Mouse (Mus musculus) embryonic facial prominence, embryonic 14.5 days (tissue): ENCODE results near the gene Tnrc6c. TPM values are rescaled to one million over a fixed set of nuclear protein-coding genes. Genes with fewer than 3 reads are reported as not detected.

ENCODE experiments used
- ATAC-seq: fragments of 200-750 bp; cut with Nextera tagmentation; 2 replicates; pipeline ENCODE4 v1.8.0; 2017; ENCODE audit warnings: low read depth, moderate number of reproducible peaks, moderate TSS enrichment
- DNase-seq: peaks from one replicate; pipeline ENCODE4 v3.0.0-alpha.2; 2015; ENCODE audit warnings: low spot score
- H3K27ac ChIP-seq: fragments of 300-500 bp; sonication (generic); replicated peaks from 2 replicates; pipeline ENCODE4 v1.5.1; 2014; ENCODE audit warnings: low read depth, mild to moderate bottlenecking, low read length, moderate library complexity
- H3K27me3 ChIP-seq: fragments of 300-500 bp; sonication (generic); replicated peaks from 2 replicates; pipeline ENCODE4 v1.6.1; 2014; ENCODE audit warnings: low read length; ENCODE audit not compliant: control insufficient read depth, insufficient read depth
- H3K36me3 ChIP-seq: fragments of 300-500 bp; sonication (generic); 2 replicates; pipeline ENCODE4 v1.6.1; 2014; ENCODE audit warnings: low read length, mixed read lengths; ENCODE audit not compliant: control insufficient read depth, insufficient read depth
- H3K4me1 ChIP-seq: fragments of 300-500 bp; sonication (generic); 2 replicates; pipeline ENCODE4 v1.6.1; 2014; ENCODE audit warnings: antibody characterized with exemption, low read length; ENCODE audit not compliant: control insufficient read depth, insufficient read depth
- H3K4me2 ChIP-seq: fragments of 300-500 bp; sonication (generic); 2 replicates; pipeline ENCODE4 v1.6.1; 2014; ENCODE audit warnings: low read depth, mild to moderate bottlenecking, low read length, moderate library complexity, mixed read lengths
- H3K4me3 ChIP-seq: fragments of 300-500 bp; sonication (generic); 2 replicates; pipeline ENCODE4 v1.5.1; 2014; ENCODE audit warnings: low read depth, mild to moderate bottlenecking, low read length
- H3K9ac ChIP-seq: fragments of 300-500 bp; sonication (generic); 2 replicates; pipeline ENCODE4 v1.6.1; 2014; ENCODE audit warnings: low read depth, mild to moderate bottlenecking, low read length, moderate library complexity, mixed read lengths
- H3K9me3 ChIP-seq: fragments of 300-500 bp; sonication (generic); 2 replicates; pipeline ENCODE4 v1.6.1; 2016; ENCODE audit warnings: low read length; ENCODE audit not compliant: control insufficient read depth
- WGBS: fragments of 180-500 bp; shearing (Covaris S2); extraction: QIAGEN DNeasy Blood & Tissue Kit; methylation state at CpG from one replicate; pipeline ENCODE4 v1.1.7; 2014; 5-methylcytosine and 5-hydroxymethylcytosine counted together
- polyA plus RNA-seq: library from polyadenylated mRNA; unstranded; fragments of >200 nt; fragmentation: Nextera tagmentation; extraction: Ambion mirVana; gene quantifications from 2 replicates; pipeline ENCODE4 v1.2.1, GENCODE M21; 2014

The Tnrc6c gene
- polyA plus RNA-seq, 1 experiment from 2014 or later: 15.2 TPM

DNA sequence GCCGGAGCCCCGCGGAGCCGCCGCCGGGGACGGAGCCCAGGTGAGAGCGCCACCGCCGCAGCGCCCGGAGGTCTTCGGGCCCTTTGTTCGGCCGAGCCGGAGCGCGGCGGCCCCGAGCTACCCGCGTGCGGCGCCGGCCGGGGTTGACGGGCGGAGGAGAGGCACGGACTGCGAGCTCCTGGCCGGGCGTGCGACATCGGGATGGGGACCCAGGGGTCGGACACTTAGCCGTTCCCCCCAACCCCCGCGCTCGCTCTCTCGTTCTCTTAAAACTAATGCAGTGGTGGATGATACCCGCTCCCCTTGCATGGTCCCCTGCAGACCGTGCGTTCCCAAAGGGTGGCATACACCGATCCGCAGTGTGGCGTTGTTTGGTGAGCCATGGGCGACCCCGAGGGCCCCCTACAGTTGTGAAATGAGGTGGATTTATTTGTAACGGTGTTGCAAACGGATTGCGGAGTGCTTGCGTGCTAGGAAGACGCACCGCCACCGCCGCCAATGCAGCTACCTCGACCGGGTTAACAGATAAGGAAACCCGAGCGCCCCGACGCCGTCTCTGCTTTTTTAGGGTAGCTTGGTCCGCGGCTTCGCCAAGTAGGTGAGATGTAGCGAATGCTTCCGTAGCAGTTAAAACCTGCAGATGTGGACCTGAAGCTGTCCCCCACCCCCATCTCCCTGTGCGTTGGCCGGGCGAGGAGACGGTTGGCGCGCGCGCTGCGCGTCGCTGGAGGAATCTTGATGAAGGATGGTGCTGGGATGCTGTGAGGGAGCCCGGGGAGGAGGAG is 1.4 kb downstream of the Tnrc6c start:
- Histone ChIP-seq H3K27me3 (no peaks in the 10 kb centered on the region), H3K27ac (peak overlapping the region; percentile 98), H3K9me3 (no peaks in the 10 kb centered on the region), H3K9ac (peak overlapping the region; percentile 98), H3K4me1 (peaks cover 37% of the 10 kb centered on the region), H3K36me3 (no peaks in the 10 kb centered on the region), H3K4me2 (peak overlapping the region; percentile 90), H3K4me3 (peak overlapping the region; percentile 88)
- no peak for ATAC-seq
- WGBS: under 1% methylated on average over 41 of the region's 80 CpGs
- DNase-seq: peak; percentile 64

DNA sequence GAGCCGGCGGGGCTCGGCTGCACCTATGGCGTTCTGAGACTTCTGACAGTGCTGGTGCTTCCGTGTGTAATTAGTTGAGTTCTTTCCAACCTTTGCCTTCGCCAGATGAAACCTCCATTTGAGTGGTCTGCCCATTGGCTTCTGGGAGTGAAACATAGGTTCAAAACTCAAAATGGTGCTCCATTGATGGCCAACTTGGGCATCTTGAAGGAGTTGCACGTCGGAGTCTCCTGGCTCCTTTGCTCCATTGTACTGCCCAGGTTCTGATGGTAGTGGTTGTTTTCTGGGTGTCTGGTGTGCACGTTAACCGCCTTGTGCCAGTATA is 1.9 kb downstream of the Tnrc6c start:
- ATAC-seq: no peak
- H3K27ac ChIP-seq: peak overlapping the region; percentile 98

GRCm38 (mm10) chr11:117658974-117659373 is 4.9 kb downstream of the Tnrc6c start:
- DNase-seq (peak; percentile 92), ATAC-seq (no peak)
- Histone ChIP-seq H3K36me3 (no peaks in the 10 kb centered on the region), H3K9me3 (no peaks in the 10 kb centered on the region), H3K4me2 (no peak overlapping the region), H3K9ac (no peak overlapping the region), H3K4me1 (peaks cover 37% of the 10 kb centered on the region), H3K4me3 (no peak overlapping the region), H3K27me3 (no peaks in the 10 kb centered on the region), H3K27ac (0 out of 2 replicates have a peak overlapping the region, but pooled peaks have one; percentile 21)
- 24% methylated on average over 4 of the region's 4 CpGs for WGBS

More for the DNA sequence above, 1.9 kb downstream of the Tnrc6c start:
- H3K9ac ChIP-seq: peak overlapping the region; percentile 98
- H3K9me3 ChIP-seq: no peaks in the 10 kb centered on the region
- H3K4me2 ChIP-seq: peak overlapping the region; percentile 90
- H3K36me3 ChIP-seq: no peaks in the 10 kb centered on the region
- H3K4me3 ChIP-seq: peak overlapping the region; percentile 88
- no peaks in the 10 kb centered on the region for H3K27me3 ChIP-seq
- H3K4me1 ChIP-seq: peaks cover 37% of the 10 kb centered on the region
- DNase-seq: no peak
- 7% methylated on average over 10 of the region's 10 CpGs for WGBS

DNA sequence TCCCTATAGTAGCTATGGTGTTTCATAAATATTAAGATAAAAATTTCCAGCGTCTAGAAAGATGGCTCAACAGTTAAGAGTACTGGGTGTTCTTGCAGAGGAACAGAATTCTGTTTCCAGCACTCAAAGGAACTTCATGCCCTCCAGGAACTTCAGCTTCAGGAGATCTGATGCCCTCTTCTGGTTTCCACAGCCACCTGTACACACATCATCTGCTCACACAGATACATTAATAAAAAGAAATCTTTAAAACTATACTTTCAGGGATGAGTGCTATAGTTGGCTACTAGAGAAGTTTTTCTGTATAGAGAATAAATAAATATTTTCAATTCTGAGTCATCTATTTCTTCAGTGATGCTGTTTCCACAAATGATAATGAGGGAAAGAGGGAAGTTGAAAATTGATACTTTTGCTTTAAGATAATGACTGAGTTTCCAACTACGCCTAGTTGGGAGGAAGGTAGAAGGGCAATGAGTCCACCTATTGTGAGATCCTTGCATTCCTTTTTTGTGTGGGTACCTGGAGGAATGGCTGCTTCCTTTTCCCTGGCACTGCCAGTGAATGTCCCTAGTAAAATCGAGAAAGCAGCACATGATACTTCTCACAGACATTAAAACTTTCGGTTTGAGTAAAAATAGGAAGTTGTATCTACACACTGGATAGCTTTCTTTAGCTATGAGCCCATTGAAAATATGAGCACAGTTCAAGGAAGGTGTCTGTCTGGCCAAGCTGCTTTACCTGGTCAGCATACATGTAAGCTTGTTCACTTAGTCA is 9.1 kb downstream of the Tnrc6c start:
- DNase-seq (no peak), ATAC-seq (no peak)
- no peak overlapping the region for H3K9ac ChIP-seq
- H3K4me1 ChIP-seq: peaks cover 19% of the 10 kb centered on the region
- H3K27ac ChIP-seq: no peak overlapping the region
- H3K27me3 ChIP-seq: no peaks in the 10 kb centered on the region
- no peak overlapping the region for H3K4me3 ChIP-seq
- no peaks in the 10 kb centered on the region for H3K9me3 ChIP-seq
- H3K4me2 ChIP-seq: no peak overlapping the region
- WGBS: 70% methylated on average over 4 of the region's 4 CpGs
- no peaks in the 10 kb centered on the region for H3K36me3 ChIP-seq

- no peak overlapping the region for H3K4me3 ChIP-seq
- DNase-seq (no peak), ATAC-seq (no peak)
- no peaks in the 10 kb centered on the region for H3K9me3 ChIP-seq
- H3K36me3 ChIP-seq: no peaks in the 10 kb centered on the region
- H3K4me2 ChIP-seq: no peak overlapping the region
- H3K4me1 ChIP-seq: peaks cover 15% of the 10 kb centered on the region
- no peak overlapping the region for H3K9ac ChIP-seq
- H3K27me3 ChIP-seq: no peaks in the 10 kb centered on the region
- no peak overlapping the region for H3K27ac ChIP-seq
These were observed 9.7 kb downstream of the Tnrc6c start for GRCm38 (mm10) chr11:117663810-117664139.

GRCm38 (mm10) chr11:117665189-117665588 is 11.1 kb downstream of the Tnrc6c start:
- no peak overlapping the region for H3K4me2 ChIP-seq
- no peaks in the 10 kb centered on the region for H3K36me3 ChIP-seq
- H3K27me3 ChIP-seq: no peaks in the 10 kb centered on the region
- no peaks in the 10 kb centered on the region for H3K9me3 ChIP-seq
- H3K4me1 ChIP-seq: peaks cover 5% of the 10 kb centered on the region
- H3K4me3 ChIP-seq: no peak overlapping the region
- no peak overlapping the region for H3K27ac ChIP-seq
- DNase-seq (no peak), ATAC-seq (no peak)
- WGBS: 67% methylated on average over 3 of the region's 3 CpGs
- H3K9ac ChIP-seq: no peak overlapping the region

DNA sequence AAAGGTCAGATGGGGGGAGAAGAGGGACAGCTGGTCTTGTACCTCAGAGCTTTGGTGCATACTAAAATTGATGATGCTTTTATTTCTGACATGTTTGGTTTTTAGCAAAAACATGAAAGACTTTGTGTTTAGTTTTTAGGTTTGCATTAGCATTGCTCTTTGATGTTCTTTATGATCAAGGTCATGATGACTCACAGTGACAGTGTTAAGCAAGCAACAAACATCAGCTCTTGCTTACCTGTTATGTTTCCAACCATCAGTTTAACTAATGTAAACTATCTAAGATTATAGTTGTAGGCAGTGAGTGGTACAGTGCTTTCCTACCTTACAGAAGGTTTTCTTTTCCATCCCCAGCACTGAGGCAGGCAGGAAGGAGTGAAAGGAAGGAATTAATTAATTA is 12.5 kb downstream of the Tnrc6c start:
- Histone ChIP-seq H3K27me3 (no peaks in the 10 kb centered on the region), H3K4me1 (peaks cover 5% of the 10 kb centered on the region), H3K9ac (no peak overlapping the region), H3K4me2 (no peak overlapping the region), H3K36me3 (no peaks in the 10 kb centered on the region), H3K4me3 (no peak overlapping the region), H3K9me3 (no peaks in the 10 kb centered on the region), H3K27ac (no peak overlapping the region)
- no peak for DNase-seq
- no peak for ATAC-seq

- Histone ChIP-seq H3K27me3 (no peaks in the 10 kb centered on the region), H3K27ac (no peak overlapping the region), H3K4me3 (no peak overlapping the region), H3K4me1 (peaks cover 5% of the 10 kb centered on the region), H3K9me3 (no peaks in the 10 kb centered on the region), H3K36me3 (no peaks in the 10 kb centered on the region), H3K4me2 (no peak overlapping the region), H3K9ac (no peak overlapping the region)
- DNase-seq (no peak), ATAC-seq (no peak)
- 86% methylated on average over 5 of the region's 5 CpGs for WGBS
These were observed 13.1 kb downstream of the Tnrc6c start for GRCm38 (mm10) chr11:117667152-117667551.

GRCm38 (mm10) chr11:117667825-117668224 is 13.7 kb downstream of the Tnrc6c start:
- Histone ChIP-seq H3K27me3 (no peaks in the 10 kb centered on the region), H3K27ac (no peak overlapping the region), H3K4me3 (no peak overlapping the region), H3K9ac (no peak overlapping the region), H3K9me3 (no peaks in the 10 kb centered on the region), H3K4me1 (peaks cover 5% of the 10 kb centered on the region), H3K4me2 (no peak overlapping the region), H3K36me3 (0 out of 2 replicates have a peak, but pooled peaks cover under 1% of the 10 kb centered on the region)
- DNase-seq: no peak
- ATAC-seq: no peak
- WGBS: 58% methylated on average over 5 of the region's 5 CpGs
